Mouse (Mus musculus) kidney, postnatal 14 days (tissue): Measurements from ENCODE around the gene Acpp.

Experiments
- DNase-seq: peaks from one replicate; pipeline ENCODE4 v3.0.0; 2022; ENCODE audit warnings: mixed read lengths

Acpp gene

GRCm38 (mm10) chr9:104247307-104247987 lies 90.1 kb downstream of the Acpp start:
- DNase-seq: no peak

- no peak for DNase-seq
Observed at GRCm38 (mm10) chr9:104243799-104244466, 93.6 kb downstream of the Acpp start.

- DNase-seq: no peak
Observed at GRCm38 (mm10) chr9:104240146-104240545, 97.4 kb downstream of the Acpp start.

GRCm38 (mm10) chr9:104239076-104239475 lies 98.5 kb downstream of the Acpp start:
- no peak for DNase-seq
